Mouse (Mus musculus): ENCODE measurements around the gene Ccdc88c.

- TF ChIP-seq CTCF (IDR thresholded peaks at IDR 0.05; ENCODE audit: low read depth) (no peak), EP300 (optimal IDR thresholded peaks at IDR 0.05) (no peak)
Measured at GRCm38 (mm10) chr12:100865072-100865471, 163.8 kb downstream of the Ccdc88c start.

All from stomach, postnatal 0 days (tissue).